Mouse (Mus musculus): ENCODE data around the gene Gm21970. TPM values are rescaled to one million over a fixed set of nuclear protein-coding genes. Genes with fewer than 3 reads are reported as not detected.

Gm21970 gene
- polyA plus RNA-seq, 1 experiment from 2014 or later, result not detected

DNA sequence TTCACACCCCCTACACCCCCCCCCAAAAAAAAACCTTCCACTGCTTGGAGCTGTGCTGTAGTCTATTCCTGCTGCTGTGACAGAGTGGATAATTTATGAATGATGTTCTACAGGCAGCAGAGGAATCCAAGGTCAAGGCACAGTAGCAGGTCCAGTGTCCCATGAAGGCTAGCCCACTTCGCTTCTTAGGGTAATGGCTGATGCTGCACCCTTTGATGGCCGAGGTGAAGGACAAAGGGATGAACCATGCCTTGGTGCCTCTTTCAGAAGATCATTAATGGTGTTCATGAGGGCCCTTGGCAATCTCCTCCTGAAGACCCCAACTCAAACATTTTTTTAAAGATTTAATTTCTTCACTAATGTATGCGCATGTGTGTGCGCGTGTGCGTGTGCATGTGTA is 24.8 kb downstream of the Gm21970 start:
- Histone ChIP-seq H3K9ac (ENCODE audit: low read depth, low read length) (no peak overlapping the region), H3K36me3 (ENCODE audit: control insufficient read depth, insufficient read depth, low read length) (no peaks in the 10 kb centered on the region), H3K27me3 (ENCODE audit: control insufficient read depth, insufficient read depth, low read depth, low read length) (no peaks in the 10 kb centered on the region), H3K4me3 (ENCODE audit: low read depth, low read length) (no peak overlapping the region), H3K4me1 (ENCODE audit: control insufficient read depth, insufficient read depth, low read length) (no peaks in the 10 kb centered on the region), H3K9me3 (replicated peaks; ENCODE audit: control insufficient read depth, low read length, poor library complexity, severe bottlenecking) (no peaks in the 10 kb centered on the region), H3K4me2 (ENCODE audit: low read length) (no peak overlapping the region), H3K27ac (ENCODE audit: low read length) (no peak overlapping the region)
- 94% methylated on average over 6 of the region's 6 CpGs for WGBS
- no peak for ATAC-seq

DNA sequence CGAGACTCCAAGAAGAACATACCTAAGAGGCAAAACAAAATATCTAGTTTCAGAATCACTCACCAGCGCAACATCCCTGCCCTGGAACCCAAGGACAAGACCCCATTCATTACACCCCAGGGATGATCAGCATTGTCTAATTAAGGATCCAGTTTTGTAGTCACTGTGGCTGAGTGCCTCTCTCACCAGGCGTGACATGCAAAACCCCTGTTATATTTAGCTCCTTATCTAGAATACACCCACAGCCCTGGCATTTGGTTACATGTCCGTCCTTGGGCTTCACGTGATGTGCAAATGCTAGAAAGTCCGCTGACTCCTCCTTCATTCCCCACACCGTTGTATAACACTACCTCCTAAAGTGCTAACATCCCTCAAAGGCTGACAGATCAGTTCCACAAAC is 25.4 kb downstream of the Gm21970 start:
- H3K9ac ChIP-seq (ENCODE audit: low read depth, low read length), result no peak overlapping the region
- H3K4me1 ChIP-seq (ENCODE audit: control insufficient read depth, insufficient read depth, low read length), result no peaks in the 10 kb centered on the region
- ATAC-seq, result no peak
- no peak overlapping the region for H3K27ac ChIP-seq (ENCODE audit: low read length)
- no peaks in the 10 kb centered on the region for H3K36me3 ChIP-seq (ENCODE audit: control insufficient read depth, insufficient read depth, low read length)
- H3K4me3 ChIP-seq (ENCODE audit: low read depth, low read length), result no peak overlapping the region
- no peak overlapping the region for H3K4me2 ChIP-seq (ENCODE audit: low read length)
- no peaks in the 10 kb centered on the region for H3K27me3 ChIP-seq (ENCODE audit: control insufficient read depth, insufficient read depth, low read depth, low read length)
- 79% methylated on average over 7 of the region's 7 CpGs for WGBS
- no peaks in the 10 kb centered on the region for H3K9me3 ChIP-seq (replicated peaks; ENCODE audit: control insufficient read depth, low read length, poor library complexity, severe bottlenecking)

DNA sequence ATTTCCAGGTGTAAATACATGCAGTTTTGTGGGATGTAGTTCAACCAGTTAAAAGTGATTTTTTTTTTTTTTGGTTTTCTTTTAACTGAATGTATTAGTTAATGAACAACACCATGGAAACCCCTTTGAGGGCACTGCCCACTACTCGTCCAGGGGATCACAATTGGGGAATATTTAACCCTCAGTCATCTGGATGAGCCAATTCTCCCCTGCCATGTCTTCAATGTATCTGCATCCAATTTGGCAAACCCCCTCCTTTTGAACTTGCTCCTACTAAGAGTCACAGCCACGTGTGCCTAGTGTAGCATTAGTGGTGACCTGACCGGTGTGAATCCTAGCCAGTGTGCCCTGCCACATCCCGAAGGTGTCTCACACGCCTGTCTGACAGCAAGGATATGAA is 27.0 kb downstream of the Gm21970 start:
- Histone ChIP-seq H3K4me2 (ENCODE audit: low read length) (no peak overlapping the region), H3K9me3 (replicated peaks; ENCODE audit: control insufficient read depth, low read length, poor library complexity, severe bottlenecking) (no peaks in the 10 kb centered on the region), H3K4me1 (ENCODE audit: control insufficient read depth, insufficient read depth, low read length) (no peaks in the 10 kb centered on the region), H3K9ac (ENCODE audit: low read depth, low read length) (no peak overlapping the region), H3K27ac (ENCODE audit: low read length) (no peak overlapping the region), H3K36me3 (ENCODE audit: control insufficient read depth, insufficient read depth, low read length) (no peaks in the 10 kb centered on the region), H3K27me3 (ENCODE audit: control insufficient read depth, insufficient read depth, low read depth, low read length) (no peaks in the 10 kb centered on the region), H3K4me3 (ENCODE audit: low read depth, low read length) (no peak overlapping the region)
- 74% methylated on average over 5 of the region's 5 CpGs for WGBS
- ATAC-seq, result no peak

DNA sequence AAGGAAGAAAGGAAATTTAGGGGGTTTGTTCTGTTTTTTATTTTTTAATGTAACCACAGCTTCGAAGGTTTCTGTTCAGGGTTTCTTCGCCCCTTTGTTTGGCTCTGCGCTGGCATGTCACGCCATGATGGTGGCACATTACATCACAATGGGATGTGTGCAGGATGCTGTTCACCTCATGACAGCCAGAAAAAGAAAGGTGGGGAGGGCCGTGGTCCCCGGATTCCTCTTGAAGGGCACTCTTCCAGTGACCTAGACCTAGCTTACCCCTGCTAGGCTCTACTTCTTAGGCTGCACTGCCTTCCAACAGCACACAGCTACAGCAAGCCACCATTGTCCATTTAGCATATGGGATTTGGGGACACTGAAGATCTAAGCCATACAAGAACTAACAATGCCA is 34.3 kb downstream of the Gm21970 start:
- no peak overlapping the region for H3K4me2 ChIP-seq (ENCODE audit: low read length)
- ATAC-seq, result no peak
- H3K27ac ChIP-seq (ENCODE audit: low read length), result no peak overlapping the region
- no peak overlapping the region for H3K4me3 ChIP-seq (ENCODE audit: low read depth, low read length)
- 89% methylated on average over 6 of the region's 6 CpGs for WGBS
- no peaks in the 10 kb centered on the region for H3K27me3 ChIP-seq (ENCODE audit: control insufficient read depth, insufficient read depth, low read depth, low read length)
- H3K4me1 ChIP-seq (ENCODE audit: control insufficient read depth, insufficient read depth, low read length), result no peaks in the 10 kb centered on the region
- H3K9ac ChIP-seq (ENCODE audit: low read depth, low read length), result no peak overlapping the region
- H3K9me3 ChIP-seq (replicated peaks; ENCODE audit: control insufficient read depth, low read length, poor library complexity, severe bottlenecking), result no peaks in the 10 kb centered on the region
- no peaks in the 10 kb centered on the region for H3K36me3 ChIP-seq (ENCODE audit: control insufficient read depth, insufficient read depth, low read length)

DNA sequence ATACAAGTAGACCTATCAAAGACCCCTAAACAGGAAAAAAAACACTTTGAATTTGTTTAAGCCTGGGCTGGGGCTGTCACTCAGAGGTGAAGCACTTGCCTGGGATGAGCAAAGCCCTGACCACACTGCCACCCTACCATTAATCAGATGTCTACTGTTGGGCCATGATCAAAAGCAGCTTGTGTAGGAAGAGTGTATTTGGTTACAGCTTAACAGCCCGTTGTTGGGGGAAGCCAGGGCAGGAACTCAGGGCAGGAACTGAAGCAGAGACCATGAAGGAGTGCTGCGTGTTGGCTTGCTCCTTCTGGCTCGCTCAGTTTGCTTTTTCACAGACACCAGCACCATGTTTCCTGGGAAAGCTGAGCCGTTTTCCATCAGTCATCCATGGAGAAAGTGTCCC is 35.1 kb downstream of the Gm21970 start:
- no peaks in the 10 kb centered on the region for H3K4me1 ChIP-seq (ENCODE audit: control insufficient read depth, insufficient read depth, low read length)
- no peaks in the 10 kb centered on the region for H3K27me3 ChIP-seq (ENCODE audit: control insufficient read depth, insufficient read depth, low read depth, low read length)
- H3K9ac ChIP-seq (ENCODE audit: low read depth, low read length), result no peak overlapping the region
- H3K9me3 ChIP-seq (replicated peaks; ENCODE audit: control insufficient read depth, low read length, poor library complexity, severe bottlenecking), result no peaks in the 10 kb centered on the region
- WGBS, result 86% methylated on average over 4 of the region's 4 CpGs
- no peak for ATAC-seq
- no peaks in the 10 kb centered on the region for H3K36me3 ChIP-seq (ENCODE audit: control insufficient read depth, insufficient read depth, low read length)
- H3K27ac ChIP-seq (ENCODE audit: low read length), result no peak overlapping the region
- no peak overlapping the region for H3K4me3 ChIP-seq (ENCODE audit: low read depth, low read length)
- no peak overlapping the region for H3K4me2 ChIP-seq (ENCODE audit: low read length)

DNA sequence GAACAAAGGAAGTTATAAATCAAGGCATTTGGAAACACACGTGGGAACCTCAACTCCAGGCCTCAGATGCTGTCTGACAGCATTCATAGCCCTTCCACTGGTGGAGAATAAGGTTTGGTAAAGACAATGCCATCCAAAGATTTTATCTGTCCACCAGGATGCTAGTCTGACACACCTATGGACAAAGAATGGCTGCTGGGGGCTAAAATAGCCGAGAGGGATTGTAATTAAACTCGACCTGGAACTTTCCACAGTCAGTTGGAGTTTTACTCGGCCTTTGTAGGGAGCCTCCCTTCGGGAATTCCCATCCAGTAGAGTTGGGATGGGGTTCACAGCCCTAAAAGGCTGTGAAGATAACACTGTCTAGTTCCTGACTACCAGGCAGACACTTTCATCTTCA is 35.9 kb downstream of the Gm21970 start:
- no peaks in the 10 kb centered on the region for H3K4me1 ChIP-seq (ENCODE audit: control insufficient read depth, insufficient read depth, low read length)
- no peak overlapping the region for H3K27ac ChIP-seq (ENCODE audit: low read length)
- H3K27me3 ChIP-seq (ENCODE audit: control insufficient read depth, insufficient read depth, low read depth, low read length), result no peaks in the 10 kb centered on the region
- H3K4me3 ChIP-seq (ENCODE audit: low read depth, low read length), result no peak overlapping the region
- H3K9ac ChIP-seq (ENCODE audit: low read depth, low read length), result no peak overlapping the region
- H3K36me3 ChIP-seq (ENCODE audit: control insufficient read depth, insufficient read depth, low read length), result no peaks in the 10 kb centered on the region
- H3K9me3 ChIP-seq (replicated peaks; ENCODE audit: control insufficient read depth, low read length, poor library complexity, severe bottlenecking), result no peaks in the 10 kb centered on the region
- WGBS, result 77% methylated on average over 5 of the region's 5 CpGs
- no peak for ATAC-seq
- no peak overlapping the region for H3K4me2 ChIP-seq (ENCODE audit: low read length)

DNA sequence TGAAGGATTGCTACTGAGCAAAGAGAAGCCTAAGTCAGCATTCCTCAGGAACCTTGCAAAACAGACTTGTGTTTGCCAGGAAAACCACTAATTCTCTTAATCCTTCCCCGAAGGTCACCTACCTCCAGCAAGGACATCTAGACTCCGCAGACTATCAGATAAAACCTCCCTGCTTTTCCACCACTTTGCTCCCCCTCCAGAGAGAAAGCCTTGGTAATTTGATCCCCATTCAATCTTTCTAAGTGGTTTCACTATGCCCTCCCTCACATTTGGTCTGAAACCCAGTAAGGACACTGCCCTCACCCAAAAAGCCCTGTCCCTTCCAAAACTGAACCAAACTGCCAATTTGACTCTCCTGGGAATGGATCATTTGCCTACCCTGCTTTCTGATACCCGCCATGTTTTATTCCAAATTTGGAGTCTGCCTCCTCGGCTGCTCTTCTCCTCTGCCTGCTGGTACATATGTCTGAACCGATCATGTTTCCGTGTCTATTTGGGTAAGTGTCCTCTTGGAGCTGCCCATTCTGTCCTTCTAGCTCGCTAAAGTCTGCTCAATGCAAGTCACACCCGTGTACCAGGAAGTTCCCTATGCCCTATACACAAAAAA is 36.8 kb downstream of the Gm21970 start:
- Histone ChIP-seq H3K9ac (ENCODE audit: low read depth, low read length) (no peak overlapping the region), H3K4me1 (ENCODE audit: control insufficient read depth, insufficient read depth, low read length) (no peaks in the 10 kb centered on the region), H3K4me3 (ENCODE audit: low read depth, low read length) (no peak overlapping the region), H3K9me3 (replicated peaks; ENCODE audit: control insufficient read depth, low read length, poor library complexity, severe bottlenecking) (no peaks in the 10 kb centered on the region), H3K36me3 (ENCODE audit: control insufficient read depth, insufficient read depth, low read length) (no peaks in the 10 kb centered on the region), H3K27me3 (ENCODE audit: control insufficient read depth, insufficient read depth, low read depth, low read length) (no peaks in the 10 kb centered on the region), H3K27ac (ENCODE audit: low read length) (no peak overlapping the region), H3K4me2 (ENCODE audit: low read length) (no peak overlapping the region)
- WGBS, result 81% methylated on average over 8 of the region's 8 CpGs
- no peak for ATAC-seq

DNA sequence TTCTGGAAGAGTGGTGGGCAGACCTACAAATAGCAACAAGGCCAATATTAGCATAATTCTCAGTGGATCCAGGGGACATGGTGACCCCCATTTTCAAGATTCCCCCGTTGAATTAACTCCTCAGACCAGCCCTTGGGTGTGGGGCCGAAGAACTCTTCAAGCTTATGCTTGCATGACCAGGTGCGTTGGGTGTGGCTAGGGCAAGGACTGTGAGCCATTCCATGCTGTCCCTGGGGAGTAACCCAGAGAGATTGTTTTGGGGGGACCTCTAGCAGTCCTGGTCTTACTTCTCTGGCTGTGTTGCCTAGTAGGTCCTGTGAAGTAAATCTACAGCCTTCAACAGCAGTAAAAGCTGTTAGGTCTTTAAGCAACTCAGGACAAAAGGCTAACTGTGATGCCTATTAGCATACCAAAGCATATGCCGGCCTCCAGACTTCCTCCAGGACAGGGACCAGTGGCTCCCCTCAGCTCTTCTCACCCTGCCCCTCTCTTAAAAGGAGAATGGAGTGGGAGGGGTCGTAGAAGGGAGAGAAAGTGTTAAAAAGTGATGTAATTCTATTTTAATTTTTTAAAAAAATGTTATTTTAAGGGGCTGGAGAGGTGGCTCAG is 41.3 kb downstream of the Gm21970 start:
- Histone ChIP-seq H3K27me3 (ENCODE audit: control insufficient read depth, insufficient read depth, low read depth, low read length) (no peaks in the 10 kb centered on the region), H3K4me1 (ENCODE audit: control insufficient read depth, insufficient read depth, low read length) (no peaks in the 10 kb centered on the region), H3K9ac (ENCODE audit: low read depth, low read length) (no peak overlapping the region), H3K4me3 (ENCODE audit: low read depth, low read length) (no peak overlapping the region), H3K4me2 (ENCODE audit: low read length) (no peak overlapping the region), H3K36me3 (ENCODE audit: control insufficient read depth, insufficient read depth, low read length) (no peaks in the 10 kb centered on the region), H3K9me3 (replicated peaks; ENCODE audit: control insufficient read depth, low read length, poor library complexity, severe bottlenecking) (no peaks in the 10 kb centered on the region), H3K27ac (ENCODE audit: low read length) (no peak overlapping the region)
- 37% methylated on average over 5 of the region's 5 CpGs for WGBS
- ATAC-seq, result no peak

DNA sequence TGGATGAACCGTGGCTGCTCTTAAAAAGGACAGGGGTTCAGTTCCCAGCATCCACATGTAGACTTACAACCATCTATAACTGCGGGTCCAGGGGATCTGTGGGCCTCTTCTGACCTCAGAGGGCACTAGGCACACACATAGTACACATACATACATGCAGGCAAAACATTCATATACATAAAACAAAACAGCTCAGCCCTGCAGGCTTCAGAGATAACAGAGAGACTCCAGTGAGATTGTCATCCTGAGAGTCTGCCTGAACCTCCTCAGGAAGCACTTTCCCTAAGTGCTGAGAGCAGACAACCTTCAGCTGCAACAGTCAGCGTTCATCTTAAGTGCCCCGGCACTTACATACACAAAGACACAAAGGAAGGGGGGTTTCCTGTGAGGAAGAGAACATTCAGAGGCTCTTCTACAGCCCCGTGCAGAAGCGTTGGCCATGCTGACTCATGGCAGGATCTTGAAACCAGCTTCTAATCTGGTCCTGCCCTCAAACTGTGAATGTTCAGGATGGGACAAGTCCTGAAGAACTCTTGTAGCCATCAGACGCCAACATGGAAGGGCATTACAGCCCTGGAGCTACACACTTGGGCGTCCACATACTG is 41.9 kb downstream of the Gm21970 start:
- WGBS, result 68% methylated on average over 8 of the region's 8 CpGs
- Histone ChIP-seq H3K27me3 (ENCODE audit: control insufficient read depth, insufficient read depth, low read depth, low read length) (no peaks in the 10 kb centered on the region), H3K27ac (ENCODE audit: low read length) (no peak overlapping the region)

More for the DNA sequence above, 41.9 kb downstream of the Gm21970 start:
- Histone ChIP-seq H3K36me3 (ENCODE audit: control insufficient read depth, insufficient read depth, low read length) (no peaks in the 10 kb centered on the region), H3K4me3 (ENCODE audit: low read depth, low read length) (no peak overlapping the region), H3K4me2 (ENCODE audit: low read length) (no peak overlapping the region), H3K4me1 (ENCODE audit: control insufficient read depth, insufficient read depth, low read length) (no peaks in the 10 kb centered on the region), H3K9ac (ENCODE audit: low read depth, low read length) (no peak overlapping the region), H3K9me3 (replicated peaks; ENCODE audit: control insufficient read depth, low read length, poor library complexity, severe bottlenecking) (no peaks in the 10 kb centered on the region)
- ATAC-seq, result no peak

Measured in midbrain, embryonic 16.5 days (tissue).